Comparison of ENCODE assay signal across 8 mouse cellular contexts in genomic region chr9:108296453-108297355, GRCm38 (mm10). TPM values are rescaled to one million over a fixed set of nuclear protein-coding genes. Genes with fewer than 3 reads are reported as not detected.
DNase-seq lines count a peak whose midpoint lies in the region; ATAC-seq lines count a peak whose summit lies in the region.

TSS of gene Amt (plus strand) at chr9:108296853.

- H3K27me3 ChIP-seq in liver, embryonic 11.5 days (replicated peaks; ENCODE audit: control insufficient read depth, insufficient read depth, low read length): no peaks in the 10 kb centered on the region
- H3K27me3 ChIP-seq in neural tube, embryonic 15.5 days (replicated peaks): no peaks in the 10 kb centered on the region

- no peak for DNase-seq in adrenal gland, postnatal 14 days
- no peak for DNase-seq in adrenal gland, adult 18-20 months (ENCODE audit: low spot score in 2 of 2)
- DNase-seq in Muller cell, postnatal 12 days (ENCODE audit: inconsistent ontology term): peak; percentile 32
- DNase-seq in kidney, adult 8-10 months: peak; percentile 86 to 95
- peak; percentile 50 for DNase-seq in liver, embryonic 11.5 days (ENCODE audit: low spot score)

- H3K4me3 ChIP-seq in liver, embryonic 11.5 days (ENCODE audit: low read depth, low read length): peak within 1 kb of the TSS; percentile 35
- peak within 1 kb of the TSS; percentile 22 for H3K4me3 ChIP-seq in neural tube, embryonic 15.5 days (replicated peaks)

- ATAC-seq in erythroblast, adult 5-6 weeks (replicated peaks; ENCODE audit: low FRiP score, poor library complexity, severe bottlenecking): 0 out of 2 replicates have a peak, but pooled peaks have one; percentile 20
- ATAC-seq in liver, embryonic 11.5 days (replicated peaks; ENCODE audit: low FRiP score): peak; percentile 62
- no peak for ATAC-seq in neural tube, embryonic 15.5 days (ENCODE audit: low FRiP score)
- ATAC-seq in monocyte, adult 5-6 weeks (replicated peaks; ENCODE audit: insufficient number of reproducible peaks, low FRiP score, low TSS enrichment, poor library complexity, severe bottlenecking): no peak

- no peaks in the 10 kb centered on the region for H3K4me1 ChIP-seq in liver, embryonic 11.5 days (replicated peaks; ENCODE audit: control insufficient read depth, insufficient read depth, low read length)
- H3K4me1 ChIP-seq in neural tube, embryonic 15.5 days: peaks cover 6% of the 10 kb centered on the region

- H3K36me3 ChIP-seq in liver, embryonic 11.5 days (ENCODE audit: control insufficient read depth, insufficient read depth, low read length): 0 out of 2 replicates have a peak, but pooled peaks cover 3% of the 10 kb centered on the region
- H3K36me3 ChIP-seq in neural tube, embryonic 15.5 days: peaks cover 48% of the 10 kb centered on the region

- H3K4me2 ChIP-seq in liver, embryonic 11.5 days: peak within 1 kb of the TSS; percentile 57
- peak within 1 kb of the TSS; percentile 41 for H3K4me2 ChIP-seq in neural tube, embryonic 15.5 days

- H3K9me3 ChIP-seq in liver, embryonic 11.5 days (ENCODE audit: control insufficient read depth, low read length): no peaks in the 10 kb centered on the region
- H3K9me3 ChIP-seq in neural tube, embryonic 15.5 days (replicated peaks): no peaks in the 10 kb centered on the region

- peak within 1 kb of the TSS; percentile 8; the same call in 1 of the 2 replicates for H3K9ac ChIP-seq in liver, embryonic 11.5 days (ENCODE audit: low read depth, low read length)
- H3K9ac ChIP-seq in neural tube, embryonic 15.5 days (replicated peaks): no peak within 1 kb of the TSS

- WGBS in liver, embryonic 11.5 days: 46% methylated on average over 18 of the region's 18 CpGs
- 20% methylated on average over 18 of the region's 18 CpGs for WGBS in neural tube, embryonic 15.5 days

- peak within 1 kb of the TSS; percentile 70 for H3K27ac ChIP-seq in liver, embryonic 11.5 days (ENCODE audit: low read depth, low read length)
- no peak within 1 kb of the TSS for H3K27ac ChIP-seq in neural tube, embryonic 15.5 days (replicated peaks)

RNA-seq across cellular contexts. Expression of gene Amt, which starts in this region (rescaled TPM):
- 6.8 and 13.2 TPM in 2 replicates for total RNA-seq in adrenal gland, postnatal 14 days (2021)
- 1 to 10 TPM; 4.2 to 5.8 TPM for total RNA-seq in adrenal gland, adult 18-20 months (2021)
- not detected in 2 replicates for total RNA-seq in erythroblast, adult 5-6 weeks (2015; ENCODE audit: low replicate concordance)
- 0.51 TPM in 1 of 2 replicates, not detected in the other for total RNA-seq in erythroblast, adult 5-6 weeks (2017; ENCODE audit: low replicate concordance)
- polyA plus RNA-seq in liver, embryonic 11.5 days (2014; fragmentation: Nextera tagmentation; extraction: Ambion mirVana): 16.0 and 16.5 TPM in 2 replicates
- 24.2 and 30.5 TPM in 2 replicates for polyA plus RNA-seq in neural tube, embryonic 15.5 days (2015; fragmentation: Nextera tagmentation; extraction: Ambion mirVana)
- total RNA-seq in monocyte, adult 5-6 weeks (2017): 0.57 to 1.1 TPM in 2 of 3 replicates, not detected in the other

Comparison
In these comparisons a context has a peak if more than half of its experiments do, and no peak if none do; other contexts are left out.
1. Peak in ATAC-seq in erythroblast, adult 5-6 weeks; RNA of the gene not detected or under 1 TPM.
2. DNase-seq: peak in Muller cell, postnatal 12 days (single experiment), kidney, adult 8-10 months (2 of 2) and liver, embryonic 11.5 days (single experiment); none in adrenal gland, postnatal 14 days (single experiment) and adrenal gland, adult 18-20 months (0 of 2).